Mouse (Mus musculus) ZHBTc4 (cell line): ENCODE results near the gene Lpgat1.

ENCODE experiments used
- DNase-seq: peaks from one replicate; pipeline ENCODE4 v3.0.0-alpha.2; 2011; ENCODE audit warnings: low read depth, low spot score

Lpgat1 gene

DNA sequence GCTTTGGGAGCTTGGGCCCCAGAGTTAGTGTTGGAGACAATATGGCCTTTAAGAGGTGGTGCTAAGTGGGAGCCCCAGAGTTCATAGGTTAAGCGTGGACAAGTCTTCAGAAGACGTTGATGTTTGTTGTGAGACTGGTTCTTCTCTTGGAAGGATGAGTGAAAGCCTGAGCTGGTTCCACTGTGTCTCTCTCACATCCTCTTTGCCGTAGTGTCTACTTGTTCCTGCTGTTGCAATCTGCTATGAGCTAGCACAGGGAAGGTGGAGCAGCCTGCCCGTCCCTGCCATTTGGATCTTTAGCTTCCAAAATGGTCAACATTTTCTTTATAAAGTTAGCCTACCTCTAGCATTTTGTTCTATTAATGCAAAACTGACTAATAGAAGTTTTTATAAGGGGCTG, 16.2 kb downstream of the Lpgat1 start:
- no peak for DNase-seq

DNA sequence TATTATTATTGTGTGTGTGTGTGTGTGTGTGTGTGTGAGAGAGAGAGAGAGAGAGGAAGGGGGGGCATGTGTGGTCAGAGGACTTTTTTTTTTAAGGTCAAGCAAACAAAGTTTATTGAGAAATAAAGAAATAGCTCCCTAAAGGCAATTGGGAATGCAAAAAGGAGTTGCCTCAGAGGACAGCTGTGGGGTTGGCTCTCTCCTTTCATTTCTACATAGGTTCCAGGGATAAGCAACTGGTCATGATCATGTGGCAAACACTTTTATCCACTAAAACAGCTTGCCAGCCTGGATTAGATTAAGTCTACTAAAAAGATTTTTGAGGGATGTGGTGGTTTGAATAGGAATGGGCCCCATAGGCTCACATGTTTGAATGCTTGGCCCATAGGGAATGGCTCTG, 18.8 kb downstream of the Lpgat1 start:
- DNase-seq: no peak

DNA sequence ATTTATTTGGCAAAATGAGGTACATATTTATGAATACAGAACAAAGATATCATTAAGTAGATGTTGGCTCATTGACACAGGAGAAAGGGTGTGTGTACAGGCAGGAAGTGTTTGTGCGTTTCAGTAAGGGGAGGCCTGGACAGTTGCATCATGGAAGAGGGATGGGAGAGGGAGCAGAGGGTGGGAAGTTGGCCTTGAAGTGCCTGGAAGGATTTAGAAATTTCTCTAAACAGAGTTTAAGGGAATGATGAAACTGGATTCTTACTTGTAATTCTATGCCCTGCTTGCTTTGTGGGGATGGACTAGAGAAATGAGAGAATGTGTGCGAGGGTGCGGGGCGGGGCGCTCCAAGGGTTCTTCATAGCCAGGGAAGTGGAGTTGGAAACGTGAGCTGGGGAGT, 20.2 kb downstream of the Lpgat1 start:
- DNase-seq: no peak

DNA sequence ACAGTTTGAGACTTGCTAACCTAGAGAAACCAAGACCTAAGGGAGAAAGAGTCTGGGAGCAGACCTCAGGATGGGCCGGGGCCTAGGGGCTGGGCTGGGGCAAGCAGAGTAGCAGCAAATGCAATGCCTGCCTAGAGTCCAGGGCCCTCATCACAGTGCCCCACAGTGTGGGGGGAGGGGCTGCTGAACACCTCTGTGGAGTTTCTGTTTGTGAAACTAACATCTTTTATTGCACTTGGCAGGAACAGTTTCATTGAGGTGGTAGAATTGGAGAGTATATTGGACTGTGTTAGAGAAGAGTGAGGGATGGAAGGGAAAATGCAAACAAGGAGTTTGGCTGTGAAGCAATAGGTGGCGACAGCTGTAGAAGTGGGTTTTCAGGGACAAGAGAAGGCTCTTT, 21.1 kb downstream of the Lpgat1 start:
- no peak for DNase-seq

DNA sequence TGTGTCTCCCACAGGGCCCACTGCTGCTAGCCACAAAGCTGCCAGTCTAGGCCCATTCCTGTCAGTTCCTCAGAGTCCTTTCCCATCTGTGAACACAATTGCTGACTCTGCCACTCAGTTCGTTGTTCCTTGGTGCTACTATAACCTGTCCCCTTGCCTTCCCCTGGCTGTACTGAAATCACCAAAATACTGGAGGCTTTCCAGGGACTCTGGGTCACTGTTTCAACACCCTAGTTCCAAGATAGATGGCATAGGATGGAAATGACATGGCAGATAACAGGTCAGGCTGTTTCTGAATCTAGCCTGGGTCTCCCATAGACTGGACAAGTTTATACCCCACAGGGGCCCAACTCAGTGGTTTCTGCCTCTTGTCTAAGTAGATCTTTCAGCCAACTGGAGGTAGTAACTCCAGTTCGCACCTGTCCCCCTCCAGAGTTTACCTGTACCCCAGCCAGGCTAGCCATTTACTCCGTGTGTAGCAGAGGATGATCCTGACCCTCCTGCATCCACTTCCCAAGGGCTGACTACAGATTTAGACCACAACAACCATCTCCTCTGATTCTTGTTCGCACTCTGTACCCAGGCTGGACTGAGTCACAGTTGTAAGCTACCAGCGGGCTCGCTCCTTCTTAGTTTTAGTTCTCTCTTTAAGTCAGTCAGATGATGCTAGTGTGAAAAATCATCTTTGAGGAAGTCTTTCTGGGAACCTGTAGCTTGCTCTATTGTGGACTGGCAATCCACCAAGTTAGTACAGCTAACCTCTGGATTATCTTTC, 23.1 kb downstream of the Lpgat1 start:
- no peak for DNase-seq

DNA sequence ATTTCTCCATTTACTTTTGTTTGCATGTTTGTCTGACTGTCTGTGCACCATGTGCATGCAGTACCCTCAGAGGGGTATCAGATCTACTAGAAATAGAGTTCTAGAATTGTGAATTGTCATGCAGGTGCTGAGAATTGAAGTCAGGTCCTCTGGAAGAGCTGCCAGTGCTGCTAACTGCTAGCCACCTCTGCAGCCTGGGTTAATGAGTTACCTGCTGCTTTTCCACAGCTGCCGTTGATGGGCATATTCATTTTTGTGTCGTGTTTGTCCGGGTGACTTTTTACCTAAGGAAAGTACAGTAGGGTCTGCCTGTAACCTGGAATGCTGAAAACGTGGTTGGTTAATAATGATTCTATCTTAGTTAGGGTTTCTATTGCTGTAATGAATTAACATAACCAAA, 24.0 kb downstream of the Lpgat1 start:
- no peak for DNase-seq

DNA sequence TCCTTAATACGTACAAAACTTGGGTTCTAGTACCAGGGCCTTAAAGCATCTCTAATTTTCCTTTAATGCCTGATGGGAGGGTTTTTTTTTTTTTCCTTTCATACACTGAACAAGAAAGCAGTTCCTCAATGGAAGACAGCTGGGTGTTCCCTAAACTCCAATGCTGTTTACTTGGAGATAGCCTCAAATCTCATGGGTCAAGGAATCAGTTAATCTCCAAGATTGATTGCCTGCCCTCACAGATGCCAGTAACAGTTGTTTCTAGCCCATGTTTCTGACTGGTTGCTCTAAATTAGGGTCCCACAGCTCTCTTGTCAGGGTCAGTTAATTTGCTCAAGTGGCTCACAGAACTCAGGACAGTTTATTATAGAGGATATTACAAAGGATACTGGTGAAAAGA, 30.8 kb downstream of the Lpgat1 start:
- no peak for DNase-seq

DNA sequence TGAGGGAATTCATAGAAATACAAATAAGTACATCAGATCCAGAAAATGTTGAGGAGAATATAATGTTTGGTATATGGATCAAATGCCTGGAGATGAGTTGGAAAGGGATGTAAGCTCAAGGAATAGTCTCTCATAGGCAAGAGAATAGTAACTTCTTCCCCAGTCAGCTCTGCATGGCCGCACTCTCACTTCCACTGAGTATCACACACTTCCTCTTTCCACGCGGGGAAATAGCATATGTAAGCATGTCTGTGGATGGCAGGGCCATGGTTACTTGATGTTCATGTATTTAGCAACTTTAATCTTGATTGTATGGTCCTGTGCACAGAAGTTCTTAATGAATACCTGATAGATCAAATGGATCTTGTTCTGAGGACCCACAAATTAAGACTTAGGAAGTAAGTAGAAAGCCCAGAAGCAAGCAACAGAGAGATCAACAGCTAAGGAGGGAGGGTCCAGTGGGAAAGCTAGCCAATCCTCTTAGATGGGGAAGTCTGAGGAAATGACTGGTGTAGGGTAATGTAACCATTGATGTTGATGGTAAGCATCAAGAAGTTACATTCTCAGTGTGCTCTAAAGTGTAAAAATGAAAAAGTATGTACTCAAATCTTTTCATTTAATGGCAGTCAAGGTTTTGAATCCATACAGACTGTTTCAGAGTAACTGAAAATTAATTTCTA, 39.0 kb downstream of the Lpgat1 start:
- no peak for DNase-seq

DNA sequence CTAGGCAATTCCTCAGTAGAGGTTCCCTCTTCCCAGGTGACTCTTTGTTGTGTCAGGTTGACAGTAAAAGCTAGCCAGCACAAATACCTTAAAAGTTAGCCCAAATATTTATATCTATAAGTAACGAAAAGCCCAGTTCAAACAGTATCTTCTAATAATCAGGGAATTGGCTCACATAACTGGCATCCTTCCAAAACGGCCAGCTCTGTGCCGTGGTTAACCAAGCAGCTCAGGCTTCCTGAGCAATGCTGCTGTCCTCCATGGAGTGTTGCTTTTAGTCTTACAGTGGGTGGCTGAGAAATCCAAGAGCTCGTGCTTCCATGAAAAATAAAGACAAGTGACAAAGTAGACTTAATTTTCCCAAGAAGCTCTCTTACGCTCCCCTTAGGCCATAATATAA, 56.5 kb downstream of the Lpgat1 start:
- no peak for DNase-seq

DNA sequence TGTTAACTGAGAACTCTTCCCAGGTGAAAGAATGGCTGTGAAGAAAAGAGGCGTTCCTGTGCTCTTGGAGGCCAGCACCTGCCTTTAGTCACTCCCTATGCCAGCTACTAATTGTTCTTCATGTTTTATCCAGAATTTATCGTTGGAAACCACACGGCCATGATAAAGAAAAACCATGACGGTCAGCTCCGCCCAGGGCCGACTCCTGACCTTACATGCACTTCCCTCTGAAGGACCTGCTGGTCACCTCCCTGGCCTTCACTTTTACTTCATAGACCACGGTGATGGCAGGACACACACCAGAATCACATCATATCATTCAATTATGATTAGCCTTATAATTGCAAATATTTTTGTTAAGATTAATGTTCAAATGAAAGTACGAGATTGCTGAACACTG, 57.5 kb downstream of the Lpgat1 start:
- no peak for DNase-seq

DNA sequence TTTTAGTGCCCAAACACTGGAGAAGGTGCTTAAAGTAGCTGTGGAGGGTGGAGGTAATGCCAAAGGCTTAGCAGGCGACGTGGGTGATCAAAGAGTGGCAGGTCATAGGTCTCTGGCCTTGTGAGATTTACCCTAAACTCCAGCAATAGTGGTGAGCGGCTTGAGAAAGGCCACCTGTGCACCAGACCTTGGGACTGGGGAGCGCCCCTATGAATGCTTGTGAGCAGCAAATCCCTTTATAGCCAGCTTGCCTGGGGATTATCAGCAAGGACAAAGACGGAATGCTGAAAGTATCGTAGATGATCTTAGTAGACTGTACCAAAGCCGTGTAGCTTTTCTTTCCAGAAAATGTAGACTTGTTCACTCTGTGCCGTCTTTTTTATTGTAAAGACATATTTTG, 59.9 kb downstream of the Lpgat1 start:
- DNase-seq: no peak

DNA sequence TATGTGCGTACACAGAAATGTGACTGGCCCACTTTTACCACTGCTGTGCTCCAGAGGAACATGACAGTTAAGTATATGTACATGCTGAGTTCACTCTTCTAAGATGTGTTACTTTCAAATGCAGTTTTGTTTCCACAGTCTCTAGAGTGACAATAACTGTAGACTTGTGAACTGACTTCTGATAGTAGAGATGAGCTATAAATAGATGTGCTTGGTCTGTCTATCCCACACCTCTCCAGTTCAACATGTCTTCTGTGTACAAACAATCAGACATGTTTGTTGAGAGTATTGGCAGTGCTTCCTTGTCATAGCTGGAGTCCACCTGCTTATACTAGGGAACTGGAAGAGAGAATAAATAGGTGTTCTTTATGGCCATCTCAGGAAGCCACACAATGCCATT, 62.8 kb downstream of the Lpgat1 start:
- no peak for DNase-seq

DNA sequence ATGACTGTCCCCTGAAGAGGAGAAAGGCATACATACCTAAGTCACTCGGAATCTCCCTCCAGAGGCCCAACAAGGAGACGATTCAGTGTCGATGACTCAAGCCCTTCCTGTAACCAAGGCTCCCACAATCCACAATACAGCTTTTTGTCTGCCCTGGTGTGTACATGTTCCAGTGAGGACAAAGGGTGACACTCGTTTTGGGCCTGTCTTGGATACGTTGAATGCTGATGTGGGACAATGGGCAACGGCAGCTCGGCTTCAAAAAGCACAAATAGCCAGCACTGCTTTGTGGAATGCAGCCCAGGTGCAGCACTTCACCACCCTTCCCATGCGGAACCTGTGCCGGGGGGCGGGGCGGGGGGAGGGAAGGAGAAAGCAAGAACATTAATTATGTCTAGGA, 67.5 kb downstream of the Lpgat1 start:
- peak; percentile 32 for DNase-seq

DNA sequence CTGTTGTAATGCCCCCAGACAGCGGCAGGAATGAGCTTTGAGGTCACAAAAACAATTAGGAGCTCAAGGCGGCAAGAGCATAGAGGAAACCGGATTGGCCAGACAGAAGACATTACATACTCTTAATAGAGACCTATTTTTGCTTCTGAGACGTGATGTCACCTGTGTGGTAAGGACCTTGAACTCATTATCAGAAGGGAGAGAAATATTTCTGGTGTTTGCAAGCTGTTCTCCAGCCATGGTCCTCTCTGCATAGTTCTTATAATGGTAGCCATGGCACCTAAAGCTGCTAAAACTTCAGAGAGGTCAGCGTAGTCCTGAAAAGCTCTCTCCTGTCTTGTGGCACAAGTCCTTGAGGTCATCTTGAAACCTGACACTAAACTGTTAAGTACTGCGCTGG, 68.6 kb downstream of the Lpgat1 start:
- no peak for DNase-seq

DNA sequence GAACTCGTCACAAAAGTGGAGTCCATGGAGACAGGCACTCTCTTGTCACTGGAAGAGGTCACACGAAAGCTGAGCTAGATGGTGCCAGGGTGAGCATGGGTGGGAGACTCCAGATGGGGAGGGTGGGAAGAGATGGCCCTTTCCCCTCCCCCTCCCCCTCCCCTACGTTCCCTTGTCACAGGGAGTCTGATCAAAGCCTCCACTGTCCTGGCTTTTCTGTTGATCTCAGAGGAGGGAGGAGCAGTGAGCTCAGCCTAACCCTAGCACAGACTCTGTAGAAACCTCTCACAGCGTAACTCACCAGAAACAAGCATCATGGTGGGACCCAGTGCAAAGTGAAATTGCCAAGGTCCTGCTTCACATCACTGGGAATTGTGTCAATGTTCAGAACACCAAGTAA, 69.7 kb downstream of the Lpgat1 start:
- no peak for DNase-seq

DNA sequence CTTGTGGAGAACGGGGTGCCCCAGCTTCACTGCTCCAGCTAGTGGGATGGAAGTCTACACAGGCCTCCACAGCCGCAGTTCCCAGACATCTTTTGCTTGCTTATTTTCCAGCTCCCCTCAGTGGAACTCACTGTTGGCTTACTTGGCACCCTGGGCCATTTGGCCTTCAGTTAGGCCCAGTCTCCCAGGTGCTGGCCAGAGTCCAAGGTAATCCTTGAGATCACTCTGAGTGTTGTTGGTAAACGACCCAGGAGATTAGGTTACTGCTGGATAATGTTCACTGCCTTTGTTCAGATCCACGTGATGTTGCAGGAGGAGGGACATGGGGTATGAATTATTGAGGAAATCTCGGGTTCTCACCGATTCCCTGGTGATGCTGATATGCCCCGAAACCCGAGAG, 75.4 kb downstream of the Lpgat1 start:
- no peak for DNase-seq

DNA sequence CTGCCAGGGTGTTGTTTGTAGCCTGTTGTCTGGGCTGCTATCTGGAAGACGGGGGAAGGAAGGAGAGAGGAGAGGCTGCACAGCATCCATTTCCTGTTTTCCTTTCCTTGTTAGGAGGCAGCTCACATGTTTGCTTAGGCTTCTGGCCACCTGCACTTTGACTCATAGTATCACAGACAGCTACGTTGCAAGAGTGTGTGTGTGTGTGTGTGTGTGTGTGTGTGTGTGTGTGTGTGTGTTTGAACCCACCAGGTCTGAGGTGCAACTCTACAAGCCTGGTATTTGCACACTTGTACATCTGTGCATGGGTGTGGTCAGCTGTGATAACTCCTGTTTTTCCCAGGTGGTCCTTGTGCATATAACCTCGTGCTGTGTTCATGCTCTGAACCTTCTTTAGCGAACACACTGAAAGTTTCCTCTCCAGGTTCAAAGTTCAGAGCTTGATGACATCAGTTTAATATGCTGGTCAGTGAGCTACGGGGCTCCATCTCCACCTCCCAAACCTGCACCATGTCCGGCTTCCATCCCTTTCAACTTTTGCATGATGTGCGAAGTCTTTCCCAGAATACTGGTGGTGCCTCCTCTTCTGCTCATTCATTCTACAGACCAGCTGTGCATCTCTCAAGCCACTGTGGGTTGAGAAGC, 76.4 kb downstream of the Lpgat1 start:
- no peak for DNase-seq

DNA sequence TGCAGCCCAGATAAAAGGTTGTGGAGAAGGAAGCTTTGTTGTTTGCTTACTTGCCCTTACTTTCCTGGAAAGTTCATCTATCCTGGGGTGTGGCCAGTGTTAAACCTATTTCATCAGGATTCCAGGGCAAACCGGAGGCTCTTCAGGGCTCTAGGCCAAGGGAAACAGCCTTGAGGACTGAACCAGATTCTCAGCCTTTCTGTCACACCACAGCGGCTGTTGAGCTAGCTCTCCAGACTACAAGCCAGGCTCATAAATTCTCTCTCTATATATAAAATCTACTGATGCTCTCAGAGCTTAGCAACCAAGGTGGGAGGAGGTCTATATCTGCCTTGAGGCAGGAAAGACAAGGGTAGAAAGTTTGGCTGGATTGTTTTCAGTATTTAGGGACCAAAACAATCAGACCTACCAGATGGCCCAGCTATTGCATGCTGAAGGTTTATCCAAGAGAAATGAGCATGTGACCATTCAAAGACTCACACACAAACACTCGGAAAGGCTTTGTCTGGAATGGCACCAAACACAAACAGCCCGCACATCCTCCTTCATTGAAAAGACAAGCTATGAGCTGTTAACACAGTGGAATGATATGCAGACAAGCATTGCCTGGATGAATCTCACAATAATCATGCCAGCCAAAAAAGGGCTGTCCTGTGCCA, 78.7 kb downstream of the Lpgat1 start:
- no peak for DNase-seq

DNA sequence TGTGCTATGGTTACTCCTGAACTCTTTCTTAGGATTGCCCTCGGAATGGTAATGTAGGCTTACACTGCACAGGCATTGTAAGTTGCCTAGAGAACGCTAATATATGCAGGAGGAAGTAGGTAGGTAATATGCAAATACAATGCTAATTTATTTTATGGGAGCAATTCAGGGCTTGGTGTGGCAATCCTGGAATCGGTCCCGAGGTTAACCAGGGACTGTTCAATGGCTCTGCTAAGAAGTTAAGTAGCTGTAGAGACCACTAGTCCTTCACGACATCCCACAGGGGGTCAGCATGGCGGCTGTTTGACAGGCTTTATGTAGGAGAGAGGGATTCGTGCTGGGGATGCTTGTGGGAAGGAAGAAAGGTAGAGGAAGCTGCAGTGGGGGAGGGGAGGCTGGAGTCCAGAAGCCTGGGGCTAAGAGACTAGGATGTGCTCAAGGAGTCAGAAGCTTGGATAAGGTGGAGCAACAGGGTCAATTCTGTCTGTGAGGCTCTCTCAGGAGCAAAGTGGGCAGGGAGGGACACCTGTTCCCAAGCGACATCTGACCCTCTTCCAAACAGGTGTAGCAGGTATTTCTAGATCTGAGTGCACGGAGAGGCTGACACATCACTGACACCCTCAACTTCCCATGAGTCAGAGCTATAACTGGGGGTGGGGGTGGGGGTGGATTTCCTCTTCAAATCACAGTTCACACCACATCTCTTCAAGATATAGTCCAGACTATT, 84.6 kb downstream of the Lpgat1 start:
- peak; percentile 66 for DNase-seq

DNA sequence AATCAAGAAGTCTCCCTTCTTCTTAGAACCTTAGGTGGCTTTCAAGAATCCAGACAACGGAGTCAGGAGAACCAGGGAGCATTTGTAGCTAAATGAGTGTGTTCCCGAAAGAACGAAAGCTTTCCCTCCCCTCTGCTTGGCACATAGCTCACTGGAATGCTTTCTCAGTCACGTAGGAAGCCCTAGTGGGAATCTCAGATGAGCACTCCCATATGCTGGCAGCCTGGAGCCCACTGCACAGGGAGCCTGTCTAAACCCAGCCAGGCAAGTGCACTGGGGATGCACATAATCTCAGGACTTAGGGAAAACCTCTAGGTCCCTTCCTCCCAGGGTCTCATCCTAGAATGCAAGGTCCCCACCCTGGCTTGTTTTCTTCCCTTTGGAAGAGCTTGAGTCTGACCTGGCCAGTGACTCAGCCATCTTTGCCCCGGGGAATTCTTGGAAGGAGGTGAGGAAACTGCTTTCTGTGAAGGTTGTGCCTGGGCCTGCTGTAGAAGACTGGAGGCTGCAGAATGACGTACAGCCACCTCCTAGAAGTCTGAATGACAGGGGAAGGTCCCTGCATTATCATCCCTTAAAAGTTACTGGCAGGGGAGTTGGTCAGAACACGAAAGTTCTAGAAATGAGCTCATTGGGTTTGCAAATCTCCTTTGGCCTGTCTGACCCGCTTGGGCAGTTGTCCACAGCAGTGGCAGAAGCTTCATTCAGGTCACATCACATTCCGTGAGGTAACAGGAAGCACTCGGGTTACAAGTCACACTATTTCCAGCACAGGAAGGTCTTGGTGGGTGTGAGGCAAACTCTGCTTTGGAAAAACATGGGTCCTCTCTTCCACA, 85.4 kb downstream of the Lpgat1 start:
- no peak for DNase-seq

DNA sequence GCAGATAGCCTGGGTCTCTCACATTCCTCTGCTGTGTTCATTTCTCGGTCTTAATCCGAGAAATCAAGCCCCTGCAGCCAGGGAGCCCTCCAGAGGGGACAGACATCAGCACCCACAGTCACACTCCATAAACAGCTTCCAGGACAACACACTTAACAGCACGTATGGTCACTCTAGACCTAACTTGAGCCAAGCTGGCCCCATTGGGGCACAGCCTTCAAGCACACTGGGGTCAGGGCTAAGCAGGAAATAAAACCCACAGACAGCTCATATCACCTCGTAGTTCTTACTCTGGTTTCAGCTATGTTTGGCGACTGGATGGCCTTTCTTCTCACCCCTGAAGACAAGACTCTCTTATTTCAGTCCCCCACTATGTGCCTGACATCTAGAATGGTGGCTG, 87.1 kb downstream of the Lpgat1 start:
- DNase-seq: no peak
